Mouse (Mus musculus) heart, postnatal 10 days (tissue): ENCODE data around the gene Stk4. TPM values are rescaled to one million over a fixed set of nuclear protein-coding genes. Genes with fewer than 3 reads are reported as not detected.

Source experiments
- DNase-seq, 2 experiments: peaks; one replicate each; pipeline ENCODE4 v3.0.0; 2021
- intact Hi-C: fragments of 180-260 bp; cut with DNase I; formaldehyde crosslinking; loops from one replicate; pipeline ENCODE4 v1.15.1; 2025
- total RNA-seq, 2 experiments: library from RNA; stranded (reverse); gene quantifications; 2 replicates each; pipeline ENCODE4 v1.2.3; 2021

The Stk4 gene
- total RNA-seq, 2 experiments from 2014 or later = 20.9 to 21.4 TPM

DNA sequence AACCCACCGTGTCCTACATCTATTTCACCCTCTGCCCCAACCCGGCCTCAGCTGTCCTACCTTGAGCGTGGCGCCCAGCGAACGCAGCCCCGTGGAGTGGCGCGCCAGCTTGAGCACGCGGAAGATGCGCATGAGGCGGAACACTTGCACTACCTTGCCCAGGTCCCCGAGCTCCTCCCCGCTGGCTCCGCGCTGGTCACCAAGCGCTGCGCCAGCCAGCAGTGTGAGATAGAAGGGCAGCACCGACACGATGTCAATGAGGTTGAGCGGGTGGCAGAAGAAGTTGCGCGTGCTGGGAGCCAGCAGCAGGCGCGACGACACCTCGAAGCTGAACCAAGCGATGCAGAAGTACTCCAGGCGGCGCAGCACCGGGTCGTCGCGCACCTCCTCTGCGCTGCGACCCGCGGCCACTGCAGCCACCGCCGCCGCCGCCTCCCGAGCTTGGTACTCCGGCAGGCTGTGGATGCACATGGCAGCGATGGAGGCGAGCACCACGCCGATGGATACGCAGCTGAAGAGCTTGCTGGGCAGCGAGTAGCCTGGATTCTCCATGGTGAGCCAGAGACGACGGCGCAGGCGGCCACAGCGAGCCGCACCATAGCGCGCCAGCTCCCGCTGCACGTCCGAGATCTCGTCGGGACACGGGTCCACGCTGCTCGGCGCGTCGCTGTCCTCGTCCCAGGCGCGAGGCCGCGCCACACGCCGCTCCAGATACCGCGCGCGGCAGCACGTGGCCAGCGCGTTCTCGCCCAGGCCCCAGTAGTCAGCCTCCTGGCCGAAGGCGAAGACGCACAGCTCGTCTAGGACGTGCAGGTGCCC, 97.8 kb downstream of the Stk4 start:
- intact Hi-C loops = no loop called here
- DNase-seq = no peak

DNA sequence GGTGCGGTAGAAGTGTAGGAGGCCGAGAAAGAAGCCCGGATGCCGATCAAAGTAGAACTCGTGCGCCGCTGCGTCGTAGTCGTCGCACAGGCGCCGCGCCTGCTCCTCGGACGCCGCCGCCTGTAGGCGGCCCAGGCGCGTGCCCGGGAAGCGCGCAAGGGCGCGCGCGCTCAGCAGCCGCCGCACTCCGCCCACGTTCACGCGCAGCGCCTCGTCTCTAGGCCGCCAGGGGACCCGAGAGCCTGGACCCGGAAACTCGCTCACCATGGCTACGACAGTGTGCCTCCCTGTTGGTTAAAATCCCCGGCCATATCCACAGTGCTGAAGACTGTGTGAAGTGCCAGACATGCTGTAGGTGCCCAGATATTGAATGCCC, 98.4 kb downstream of the Stk4 start:
- intact Hi-C loops = no loop called here
- no peak for DNase-seq

DNA sequence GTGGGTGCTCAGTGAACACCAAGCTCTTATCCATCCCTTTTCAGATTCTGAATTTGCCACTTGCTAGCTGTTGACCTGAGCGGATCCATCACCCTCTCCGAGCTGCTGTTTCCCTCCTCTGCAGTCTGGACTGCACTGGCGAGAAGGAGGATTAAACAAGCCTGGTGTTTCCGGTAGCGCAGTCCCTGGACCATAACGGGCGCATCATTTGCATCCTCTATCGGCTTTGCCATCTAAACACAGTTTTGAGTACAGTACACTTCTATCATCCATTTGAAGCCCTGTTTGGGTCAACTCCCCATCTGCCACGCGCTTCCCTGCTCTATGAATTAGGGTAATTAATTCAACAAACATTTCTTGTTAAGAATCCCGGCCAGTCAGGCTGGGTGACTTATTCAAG, 100.2 kb downstream of the Stk4 start:
- DNase-seq = no peak
- intact Hi-C loops = no loop called here

DNA sequence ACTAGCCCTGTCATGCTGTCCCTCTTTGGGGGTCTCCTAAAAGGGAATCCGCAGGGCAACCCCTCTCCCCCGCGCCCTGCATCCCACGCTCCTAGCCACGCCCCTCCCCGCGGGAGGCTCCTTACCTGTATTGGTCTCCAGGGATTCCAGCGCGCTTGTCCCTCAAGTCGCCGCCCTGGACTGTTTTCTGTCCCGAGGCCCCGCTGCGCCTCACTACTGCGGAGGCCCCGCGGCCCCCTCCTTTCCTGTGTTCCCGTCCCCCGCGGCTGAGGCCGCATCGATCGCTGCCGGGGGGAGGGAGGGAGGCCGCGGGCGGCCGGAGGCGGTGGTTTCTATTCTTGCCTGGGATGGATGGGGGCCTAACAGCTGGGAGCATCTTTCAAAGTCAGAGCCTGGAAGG, 100.8 kb downstream of the Stk4 start, which contains the start of gene Kcns1:
Gene Kcns1, minus strand, starts transcription at position 212 of the 400 bp plus-strand sequence.
- DNase-seq = no peak

DNA sequence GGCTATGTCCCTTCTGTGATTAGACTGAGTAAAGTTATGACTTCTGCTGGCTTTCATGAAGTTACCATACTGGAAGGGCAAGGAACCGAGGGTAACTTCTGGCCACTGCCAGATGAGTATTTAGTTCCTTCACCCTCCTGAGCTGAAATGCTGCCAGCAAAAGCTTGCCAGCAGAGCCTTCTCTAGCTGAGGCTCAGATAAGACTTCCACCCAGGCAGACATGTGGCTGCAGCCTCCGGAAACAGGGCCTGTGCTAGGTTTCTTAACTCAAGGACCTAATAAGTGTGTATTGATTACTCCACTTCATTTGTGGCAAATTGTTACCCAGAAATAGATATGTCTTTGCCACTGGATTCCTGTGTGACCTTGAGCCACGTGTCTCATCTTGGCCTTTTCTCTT, 103.3 kb downstream of the Stk4 start:
- intact Hi-C loops = no loop called here
- DNase-seq = peak in 1 of 2 experiments; percentile 15

More for the DNA sequence above, 100.8 kb downstream of the Stk4 start, which contains the start of gene Kcns1:
- intact Hi-C loops = no loop called here

DNA sequence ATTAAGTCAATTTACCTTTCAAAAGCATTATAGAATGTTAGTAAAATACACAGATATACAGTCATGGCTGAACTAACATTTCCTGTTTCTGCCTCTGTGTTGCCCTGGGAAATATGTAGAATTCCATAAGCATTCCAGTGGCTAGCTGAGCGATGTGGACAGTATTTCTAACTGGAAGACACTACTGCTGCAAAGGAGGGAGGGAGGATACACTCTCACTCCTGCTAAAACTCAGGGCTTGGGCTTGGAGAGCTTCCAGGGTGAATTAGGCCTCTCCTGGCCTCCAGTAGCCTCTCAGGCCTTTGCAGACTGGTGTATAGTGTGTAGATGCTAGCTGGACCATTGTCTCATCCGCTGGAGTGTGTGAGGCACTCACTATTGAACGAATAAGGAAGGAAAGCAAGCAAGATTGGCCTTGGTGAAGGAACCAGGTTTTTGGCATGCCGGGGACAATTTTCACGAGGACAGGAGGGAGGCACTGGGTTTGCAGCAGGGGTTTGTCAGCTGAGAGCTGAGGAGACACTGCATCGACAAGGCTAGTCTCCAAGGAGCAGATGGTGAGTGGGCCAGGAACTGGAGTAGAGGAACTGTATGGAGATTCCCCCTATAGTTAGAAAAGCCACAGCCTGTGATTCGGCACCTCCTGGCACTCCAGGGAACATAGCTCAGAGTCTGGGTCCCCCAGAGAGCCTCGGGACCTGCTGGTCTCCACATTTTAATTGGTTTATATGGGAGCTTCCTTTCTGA, 104.7 kb downstream of the Stk4 start:
- intact Hi-C loops = no loop called here

DNA sequence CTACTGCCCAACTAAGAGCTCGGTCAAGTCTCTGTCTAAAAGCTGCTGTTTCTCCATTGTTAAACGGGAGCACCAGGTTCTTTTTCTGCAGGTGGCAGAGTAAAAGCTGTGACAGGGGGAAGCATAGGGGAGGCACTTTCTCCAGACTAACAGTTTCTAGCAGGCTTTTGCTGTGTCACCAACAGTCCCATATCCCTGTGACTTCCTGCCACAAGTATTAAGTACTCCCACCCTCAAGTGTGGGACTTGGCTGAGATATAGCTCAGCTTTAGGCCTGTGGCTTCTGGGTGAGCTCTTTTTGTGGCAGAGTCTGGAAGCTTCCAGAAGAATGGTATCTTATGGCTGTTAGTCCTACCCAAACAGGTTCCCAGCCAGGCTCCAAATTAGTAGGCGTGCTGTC, 105.7 kb downstream of the Stk4 start:
- DNase-seq = no peak
- intact Hi-C loops = no loop called here

More for the DNA sequence above, 104.7 kb downstream of the Stk4 start:
- DNase-seq = no peak

DNA sequence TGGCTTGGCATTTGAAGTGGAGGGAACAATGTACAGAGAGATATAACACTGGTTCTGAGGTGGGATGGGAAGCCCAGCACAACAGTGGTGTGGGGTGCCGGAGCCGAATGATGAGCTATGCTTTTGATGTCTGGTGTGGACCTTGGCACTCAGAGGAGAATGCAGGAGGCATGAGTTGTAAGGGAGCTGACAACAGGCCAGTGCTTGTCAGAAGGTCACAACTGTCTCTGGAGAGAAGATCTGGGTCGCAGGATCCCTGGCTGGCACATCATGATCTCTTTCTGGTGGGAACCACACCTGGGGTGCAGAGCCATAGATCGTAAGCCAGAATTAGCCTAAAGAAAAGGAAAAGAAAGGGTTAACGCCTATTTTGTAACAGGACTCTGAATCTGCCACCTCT, 107.7 kb downstream of the Stk4 start:
- intact Hi-C loops = no loop called here
- no peak for DNase-seq

DNA sequence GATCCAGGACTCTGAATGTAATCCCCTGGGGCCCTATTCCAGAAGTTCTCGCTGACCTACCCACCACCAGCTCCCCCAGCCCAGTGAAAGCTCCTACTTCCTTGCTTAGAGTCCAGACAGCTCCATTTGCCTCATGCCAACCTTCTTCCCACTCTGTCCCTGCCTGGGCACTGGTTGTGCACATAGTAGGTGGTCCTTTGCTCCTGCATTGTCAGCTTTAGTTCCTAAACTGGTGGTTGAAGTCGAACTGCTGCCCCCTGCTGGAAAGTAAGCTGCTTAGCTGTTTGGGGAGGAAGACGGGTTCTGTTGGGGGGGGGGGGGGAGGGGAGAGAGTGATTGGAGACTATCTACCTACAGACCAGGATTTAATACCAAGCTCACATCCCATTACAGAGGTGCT, 110.0 kb downstream of the Stk4 start:
- peak; percentile 42 to 62 for DNase-seq
- intact Hi-C loops = loop anchor here (2.0 kb wide), 2 partner anchors 45 to 77 kb away; no protein-coding TSS in a partner anchor

DNA sequence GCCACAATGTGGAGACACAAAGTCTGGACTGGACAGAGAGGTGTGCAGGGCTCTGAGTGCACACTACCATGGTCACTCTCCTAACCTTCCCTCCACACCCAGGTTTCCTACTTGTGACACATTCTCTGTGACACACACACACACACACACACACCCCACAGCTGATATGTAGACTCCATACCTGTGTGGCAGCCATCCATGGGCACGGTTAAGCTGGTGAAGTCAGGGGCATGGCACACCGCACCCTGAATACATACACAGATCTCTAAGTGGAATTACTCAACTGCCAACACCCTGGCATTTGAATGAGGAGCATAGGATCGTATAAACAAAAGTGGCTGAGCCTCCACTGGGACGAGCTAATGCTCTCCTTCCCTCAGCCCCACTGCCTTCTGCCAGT, 110.6 kb downstream of the Stk4 start:
- intact Hi-C loops = loop anchor here (2.0 kb wide), 2 partner anchors 46 to 78 kb away; no protein-coding TSS in a partner anchor
- DNase-seq = no peak

DNA sequence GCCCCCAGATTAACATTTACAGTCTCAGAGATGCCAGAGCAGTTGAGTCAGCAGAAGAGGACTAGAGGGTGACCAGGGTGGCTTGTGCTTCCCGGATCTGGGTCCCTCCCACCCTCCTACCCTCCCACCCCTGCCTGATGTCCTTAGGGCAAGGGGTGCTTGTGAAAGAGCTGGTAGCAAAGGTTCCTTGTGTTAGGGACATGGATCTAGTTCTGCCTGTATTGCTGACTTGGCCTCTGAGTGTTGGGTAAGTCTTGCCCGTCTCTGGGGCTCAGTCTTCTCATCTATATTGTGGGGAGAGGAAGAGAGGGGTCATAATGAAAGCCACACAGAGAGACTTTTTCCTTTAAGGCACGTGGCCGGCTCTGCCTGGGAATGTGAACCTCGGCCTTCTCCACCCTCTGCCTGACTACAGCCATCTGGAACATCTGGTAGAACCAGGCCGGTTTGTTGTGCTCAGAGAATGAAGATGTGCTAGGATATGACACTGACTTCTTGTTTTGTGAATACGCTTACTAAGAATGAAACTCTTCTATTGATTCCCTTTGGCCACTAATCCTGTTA, 112.7 kb downstream of the Stk4 start, which contains the start of gene Wfdc5:
Gene Wfdc5, minus strand, starts transcription at position 51 of the 564 bp plus-strand sequence.
- intact Hi-C loops = no loop called here
- no peak for DNase-seq

DNA sequence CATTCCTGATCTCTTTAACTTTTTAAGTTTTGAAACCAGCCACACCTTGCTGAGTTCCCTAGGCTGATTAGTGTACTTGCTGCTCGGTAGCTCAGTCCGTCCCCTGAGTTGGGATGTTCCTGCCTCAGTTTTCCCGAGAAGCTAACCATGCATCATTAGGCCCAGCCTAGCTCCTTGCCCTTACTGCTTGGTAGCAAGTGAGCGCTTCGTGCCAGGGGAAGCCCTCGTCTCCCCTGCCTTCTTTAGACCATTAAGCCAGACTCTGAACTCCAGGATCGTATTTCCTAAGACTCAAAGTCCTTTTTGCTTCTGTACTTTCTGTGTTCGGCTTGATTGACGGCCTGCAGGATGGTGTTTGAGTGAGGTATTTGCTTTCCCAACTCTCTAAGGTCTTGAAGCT, 113.2 kb downstream of the Stk4 start:
- DNase-seq = no peak
- intact Hi-C loops = no loop called here

DNA sequence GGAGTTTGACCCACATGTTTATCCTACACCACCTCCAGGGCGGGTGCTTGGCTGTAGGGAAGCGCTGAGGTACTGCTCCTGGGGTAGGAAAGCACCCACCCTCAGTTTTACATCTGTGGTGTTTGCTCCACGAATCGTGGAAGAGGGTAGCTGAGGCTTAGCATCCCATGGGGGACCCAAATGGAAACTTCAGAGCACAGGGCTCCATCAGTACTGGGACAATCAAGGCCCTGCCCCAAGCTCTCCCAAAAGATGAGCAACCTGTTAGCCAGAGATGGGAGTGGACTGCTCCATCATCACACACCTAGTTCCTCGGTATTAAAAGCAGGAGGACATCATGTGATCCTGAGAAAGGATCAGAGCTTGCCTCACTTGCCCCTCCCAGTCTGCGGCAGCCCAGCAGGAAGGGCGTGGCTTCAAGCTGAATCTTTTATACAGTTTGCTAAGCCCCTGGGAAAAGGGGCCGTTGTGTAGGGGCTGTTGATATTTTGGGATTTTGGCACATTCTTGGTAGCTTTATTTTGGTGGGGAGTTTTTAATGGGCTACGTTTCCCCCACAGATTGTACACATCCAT, 114.1 kb downstream of the Stk4 start:
- intact Hi-C loops = no loop called here
- DNase-seq = no peak

DNA sequence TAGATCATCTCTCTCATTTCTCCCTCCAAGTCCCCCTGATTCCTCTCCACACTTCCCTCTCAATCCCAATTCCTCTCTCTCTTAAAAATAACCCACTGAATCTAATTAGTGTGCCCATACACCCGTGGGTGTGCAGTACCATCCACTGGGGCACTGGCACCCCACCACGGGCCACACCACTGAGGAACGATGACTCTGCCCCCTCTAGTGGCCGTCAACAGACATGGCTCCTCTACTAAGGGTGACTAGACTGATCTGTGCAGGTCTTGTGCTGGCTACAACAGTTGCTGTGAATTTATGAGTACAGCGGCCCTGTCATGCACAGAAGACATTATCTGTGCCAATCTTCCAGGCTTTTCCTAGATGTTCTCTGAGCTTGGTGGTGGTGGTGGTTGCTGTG, 118.6 kb downstream of the Stk4 start:
- intact Hi-C loops = loop anchor here (2.0 kb wide), 1 partner anchor 86 kb away; no protein-coding TSS in a partner anchor
- no peak for DNase-seq

DNA sequence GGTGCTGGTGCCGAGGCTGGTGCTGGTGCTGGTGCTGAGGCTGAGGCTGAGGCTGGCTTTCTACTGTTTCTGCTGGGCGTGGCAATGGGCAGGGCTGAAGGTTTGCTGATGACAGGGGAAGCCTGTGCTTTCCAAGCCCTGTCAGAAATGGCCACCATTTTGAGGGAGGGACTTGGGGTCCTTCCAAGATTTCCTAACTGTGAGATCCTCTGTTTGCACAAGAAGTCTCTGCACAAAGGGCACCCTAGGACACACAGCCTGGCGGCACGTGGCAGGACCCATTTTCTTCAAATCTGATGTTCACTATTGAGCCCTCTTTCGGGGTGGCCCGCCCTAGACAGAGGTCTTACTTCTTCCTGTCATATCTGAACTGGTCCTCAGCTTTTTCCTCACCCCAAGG, 120.5 kb downstream of the Stk4 start, which contains the start of gene Wfdc12:
Gene Wfdc12, minus strand, starts transcription at position 33 of the 400 bp plus-strand sequence.
- DNase-seq = no peak
- intact Hi-C loops = no loop called here

DNA sequence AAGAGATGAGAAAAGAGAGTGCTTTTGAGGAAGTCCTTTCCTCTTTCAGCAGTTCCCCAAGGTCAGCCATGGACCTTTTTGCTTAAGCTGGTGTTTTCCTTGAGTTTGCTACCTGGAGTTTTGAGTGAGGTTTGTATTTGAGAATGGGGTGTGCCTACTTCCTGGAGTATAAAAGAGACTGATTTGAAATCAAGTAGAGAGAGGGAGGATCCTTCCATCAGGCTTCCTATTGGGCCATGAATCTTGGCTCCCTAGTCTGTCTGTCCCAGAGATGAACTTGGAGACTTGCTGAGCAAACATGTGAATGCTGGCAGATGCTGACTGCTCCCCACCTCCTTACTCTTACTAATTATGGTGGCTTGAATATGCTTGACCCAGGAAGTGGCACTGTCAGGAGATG, 122.2 kb downstream of the Stk4 start:
- intact Hi-C loops = no loop called here
- DNase-seq = no peak

DNA sequence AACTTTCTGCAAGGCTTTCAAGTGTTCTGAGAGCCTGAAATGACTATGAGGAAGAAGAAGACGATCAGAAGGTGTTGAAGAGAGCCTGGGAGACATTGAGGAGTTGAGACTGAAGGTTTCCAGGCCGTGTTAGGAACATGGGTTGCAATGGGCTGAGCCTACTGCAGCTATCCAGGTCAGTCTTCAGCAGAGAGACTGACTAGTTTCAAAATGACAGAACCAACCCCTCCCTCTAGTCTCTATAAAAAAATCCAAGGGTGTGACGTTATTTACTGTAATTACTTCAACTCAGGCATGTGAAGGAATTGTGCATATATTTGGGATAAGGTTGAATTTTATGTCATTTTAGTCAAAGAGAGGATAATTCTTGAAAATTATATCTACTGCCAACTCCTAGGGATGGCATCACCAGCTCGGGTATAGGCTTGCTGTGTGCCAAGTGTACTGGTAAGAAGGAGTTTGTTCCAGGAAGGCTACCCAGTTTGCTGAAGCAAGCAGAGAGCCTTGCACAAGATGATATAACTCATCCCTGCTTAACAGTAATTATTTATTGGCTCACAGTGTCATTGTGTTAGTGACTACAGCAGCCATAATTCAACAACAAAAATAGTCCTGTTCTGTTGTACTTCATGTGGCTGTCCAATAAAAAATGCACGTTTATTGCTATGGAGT, 125.0 kb downstream of the Stk4 start:
- DNase-seq = no peak
- intact Hi-C loops = no loop called here

DNA sequence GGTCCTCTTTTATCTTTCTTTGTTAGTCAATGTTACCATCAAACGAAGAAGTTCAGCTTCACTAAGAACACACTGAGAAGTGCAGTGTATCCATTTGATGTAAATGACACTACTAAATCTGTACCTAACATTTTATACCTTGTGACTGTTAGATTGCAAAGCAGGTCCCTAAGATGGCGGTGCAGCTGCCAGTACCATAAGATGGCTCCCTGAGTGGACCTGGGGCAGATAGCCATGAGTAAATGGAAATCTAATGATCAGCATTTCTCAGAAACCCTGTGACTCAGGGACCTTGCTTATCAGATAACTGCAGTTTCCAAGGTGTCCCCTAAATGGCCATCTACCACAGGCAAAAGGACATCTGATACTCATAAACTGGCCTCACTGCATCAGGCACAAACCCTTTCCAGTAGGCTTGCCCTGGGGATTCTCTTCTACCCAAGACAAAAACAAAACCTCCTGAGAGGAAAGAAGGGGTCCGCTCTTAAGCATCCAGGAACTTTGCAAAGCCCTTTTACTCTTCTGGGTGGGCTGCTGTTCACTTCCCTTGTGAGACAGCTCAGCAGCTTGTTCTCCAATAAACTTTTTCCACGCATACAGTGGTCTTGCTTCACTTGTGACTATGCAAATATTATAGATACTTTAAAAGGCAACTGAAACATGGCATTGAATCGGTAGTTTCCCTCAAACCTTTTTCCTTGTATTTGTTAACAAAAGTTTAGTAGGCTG, 126.0 kb downstream of the Stk4 start:
- intact Hi-C loops = no loop called here
- no peak for DNase-seq

DNA sequence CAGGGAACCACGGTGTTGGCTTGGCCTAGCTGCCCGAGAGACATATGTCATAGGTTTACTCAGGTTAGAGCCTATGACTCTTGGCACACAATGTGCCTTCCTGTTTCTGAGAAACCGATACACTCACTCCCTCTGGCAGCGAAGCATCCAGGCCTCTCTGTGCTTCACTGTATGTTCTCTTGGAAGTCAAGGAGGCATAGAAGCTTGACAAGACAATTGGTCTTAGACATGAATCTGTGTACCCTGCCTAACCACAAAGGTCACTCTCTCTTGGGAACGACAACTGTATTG, 126.5 kb downstream of the Stk4 start:
- DNase-seq = no peak
- intact Hi-C loops = no loop called here
